Mouse (Mus musculus) stomach, postnatal 0 days (tissue): ENCODE measurements around the gene Gm20843. TPM values are rescaled to one million over a fixed set of nuclear protein-coding genes. Genes with fewer than 3 reads are reported as not detected.
"Not testable (repeated sequence)": the region's sequence is repeated elsewhere in the genome, so short reads cannot be mapped to it uniquely, and the experiment has no call there.

Experiments
- ATAC-seq: fragments of 200-750 bp; cut with Nextera tagmentation; 2 replicates; pipeline ENCODE4 v1.8.0; 2017; ENCODE audit not compliant: low FRiP score, low TSS enrichment
- DNase-seq: peaks from one replicate; pipeline ENCODE4 v3.0.0-alpha.2; 2016; ENCODE audit warnings: low spot score
- H3K27ac ChIP-seq: fragments of 300-500 bp; sonication (generic); replicated peaks from 2 replicates; pipeline ENCODE4 v1.5.1; 2014; ENCODE audit warnings: mild to moderate bottlenecking, control low read depth
- H3K27me3 ChIP-seq: fragments of 300-500 bp; sonication (generic); 2 replicates; pipeline ENCODE4 v1.6.1; 2014; ENCODE audit warnings: low read length; ENCODE audit not compliant: control insufficient read depth, insufficient read depth
- H3K36me3 ChIP-seq: fragments of 300-500 bp; sonication (generic); 2 replicates; pipeline ENCODE4 v1.6.1; 2014; ENCODE audit warnings: low read length, mixed read lengths; ENCODE audit not compliant: control insufficient read depth, insufficient read depth
- H3K4me1 ChIP-seq: fragments of 300-500 bp; sonication (generic); replicated peaks from 2 replicates; pipeline ENCODE4 v1.6.1; 2014; ENCODE audit warnings: antibody characterized with exemption; ENCODE audit not compliant: control insufficient read depth, insufficient read depth
- H3K4me2 ChIP-seq: fragments of 300-500 bp; sonication (generic); replicated peaks from 2 replicates; pipeline ENCODE4 v1.6.1; 2014; ENCODE audit warnings: low read depth, mild to moderate bottlenecking, control low read depth, moderate library complexity
- H3K4me3 ChIP-seq: fragments of 300-500 bp; sonication (generic); 2 replicates; pipeline ENCODE4 v1.5.1; 2014; ENCODE audit warnings: low read depth, low read length, control low read depth
- H3K9ac ChIP-seq: fragments of 300-500 bp; sonication (generic); 2 replicates; pipeline ENCODE4 v1.6.1; 2014; ENCODE audit warnings: mild to moderate bottlenecking, low read length, control low read depth, mixed read lengths
- H3K9me3 ChIP-seq: fragments of 300-500 bp; sonication (generic); 2 replicates; pipeline ENCODE4 v1.6.1; 2016; ENCODE audit warnings: low read length; ENCODE audit not compliant: control insufficient read depth
- WGBS: fragments of 180-500 bp; shearing (Covaris S2); extraction: QIAGEN DNeasy Blood & Tissue Kit; methylation state at CpG from one replicate; pipeline ENCODE4 v1.1.7; 2014; 5-methylcytosine and 5-hydroxymethylcytosine counted together
- polyA plus RNA-seq: library from polyadenylated mRNA; unstranded; fragments of >200 nt; fragmentation: Nextera tagmentation; extraction: Ambion mirVana; gene quantifications from 2 replicates; pipeline ENCODE4 v1.2.1, GENCODE M21; 2015

Gm20843 gene
- not detected in 2 replicates for polyA plus RNA-seq

DNA sequence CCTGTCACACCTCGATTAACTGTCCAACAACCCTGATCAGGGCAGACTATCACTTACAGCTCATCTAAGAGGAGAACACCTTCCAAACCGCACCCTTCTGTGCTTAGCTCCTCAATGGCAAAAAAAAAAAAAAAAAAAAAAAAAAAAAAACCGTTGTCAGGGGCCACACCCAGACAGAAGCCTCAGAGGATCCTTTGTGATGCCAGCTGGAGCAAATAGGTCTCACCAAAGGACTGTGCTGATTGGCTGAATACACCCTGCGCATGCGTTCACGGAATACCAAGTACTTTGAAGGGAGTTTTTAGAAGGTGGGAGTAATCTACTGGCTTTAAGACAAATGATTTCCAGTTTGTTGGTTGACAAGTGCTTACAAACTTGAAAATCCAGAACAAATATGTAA lies at the start of gene Gm20843:
TSS of gene Gm20843 (minus strand) at position 101 of the 400 bp plus-strand sequence.
- H3K4me1 ChIP-seq, H3K27me3 ChIP-seq, H3K4me2 ChIP-seq, ATAC-seq, H3K27ac ChIP-seq, H3K36me3 ChIP-seq, H3K9me3 ChIP-seq, H3K4me3 ChIP-seq, H3K9ac ChIP-seq, DNase-seq: not testable (repeated sequence)
- no CpG with 5 or more reads among the region's 6 CpGs for WGBS
